Mouse (Mus musculus) G1E (cell line): ENCODE data around the gene Ctsh. TPM values are rescaled to one million over a fixed set of nuclear protein-coding genes. Genes with fewer than 3 reads are reported as not detected.

Source experiments
- ATAC-seq: 2 replicates; pipeline ENCODE4 v1.8.0; 2016; ENCODE audit warnings: mild to moderate bottlenecking; ENCODE audit not compliant: insufficient number of reproducible peaks, poor library complexity, low FRiP score, severe bottlenecking; ENCODE audit errors: extremely low read depth
- DNase-seq: peaks from one replicate; pipeline ENCODE4 v3.0.0; 2012; ENCODE audit warnings: low spot score
- H3K27me3 ChIP-seq: 2 replicates; pipeline ENCODE4 v1.6.1; 2012; ENCODE audit warnings: mild to moderate bottlenecking, low read length, inconsistent platforms; ENCODE audit not compliant: insufficient read depth
- H3K36me3 ChIP-seq: replicated peaks from 2 replicates; pipeline ENCODE3; 2012; ENCODE audit warnings: mild to moderate bottlenecking, inconsistent platforms
- H3K4me1 ChIP-seq: 2 replicates; pipeline ENCODE4 v1.6.1; 2012; ENCODE audit warnings: low read depth, low read length, inconsistent platforms, mixed read lengths; ENCODE audit not compliant: insufficient read depth
- H3K4me3 ChIP-seq: 2 replicates; pipeline ENCODE4 v1.5.1; 2012; ENCODE audit warnings: low read depth, mild to moderate bottlenecking, inconsistent platforms, low read length, moderate library complexity, mixed read lengths
- H3K9me3 ChIP-seq: replicated peaks from 2 replicates; pipeline ENCODE4 v1.6.1; 2012; ENCODE audit warnings: inconsistent platforms
- CTCF ChIP-seq: IDR thresholded peaks from 2 replicates; pipeline ENCODE4 v1.5.1; 2012; ENCODE audit warnings: low read depth, low read length, inconsistent platforms, mixed read lengths
- GATA1 ChIP-seq: IDR thresholded peaks from 2 replicates; pipeline ENCODE4 v1.6.1; 2012; ENCODE audit warnings: borderline replicate concordance, low read length, inconsistent platforms, mixed read lengths
- GATA2 ChIP-seq: IDR thresholded peaks from 2 replicates; pipeline ENCODE4 v1.6.1; 2012; ENCODE audit warnings: low read depth, low read length, inconsistent platforms, borderline replicate concordance
- POLR2AphosphoS5 ChIP-seq: IDR thresholded peaks from 2 replicates; pipeline ENCODE4 v1.6.1; 2012; ENCODE audit warnings: low read depth, low read length, inconsistent platforms; ENCODE audit not compliant: insufficient replicate concordance
- TAL1 ChIP-seq: conservative IDR thresholded peaks from 2 replicates; pipeline ENCODE4 v1.6.1; 2012; ENCODE audit warnings: low read depth, low read length, inconsistent platforms, mixed read lengths
- polyA plus RNA-seq: library from polyadenylated mRNA; stranded (reverse); fragments of >175 nt; gene quantifications from 2 replicates; pipeline ENCODE4 v1.2.3, GENCODE M21; 2012
- total RNA-seq, 2 experiments: library from RNA; stranded (forward) in 1 of 2; stranded (reverse) in 1 of 2; fragments of 200-1000 nt in 1 of 2; fragments of >200 nt in 1 of 2; fragmentation: Nextera tagmentation in 1 of 2; gene quantifications; 2 replicates each; pipeline ENCODE4 v1.2.3; 2014 to 2017

Gene Ctsh
- total and polyA plus RNA-seq, 3 experiments = 0.16 TPM; not detected in 2

GRCm38 (mm10) chr9:90067341-90067740 is 13.4 kb downstream of the Ctsh start:
- TF ChIP-seq GATA2 = no peak
- no peak for TF ChIP-seq CTCF
- no peak for TF ChIP-seq GATA1
- no peak for TF ChIP-seq TAL1
- TF ChIP-seq POLR2AphosphoS5 = no peak
- no peak overlapping the region for H3K4me3 ChIP-seq
- H3K27me3 ChIP-seq = no peaks in the 10 kb centered on the region
- DNase-seq (no peak), ATAC-seq (no peak)
- H3K4me1 ChIP-seq = no peaks in the 10 kb centered on the region
- H3K36me3 ChIP-seq = no peaks in the 10 kb centered on the region
- peaks cover 10% of the 10 kb centered on the region for H3K9me3 ChIP-seq

GRCm38 (mm10) chr9:90068786-90069185 is 14.8 kb downstream of the Ctsh start:
- Histone ChIP-seq H3K4me3 (no peak overlapping the region), H3K4me1 (no peaks in the 10 kb centered on the region), H3K9me3 (peaks cover 7% of the 10 kb centered on the region), H3K27me3 (no peaks in the 10 kb centered on the region), H3K36me3 (no peaks in the 10 kb centered on the region)
- DNase-seq = no peak
- TF ChIP-seq CTCF = no peak
- no peak for TF ChIP-seq GATA1
- no peak for TF ChIP-seq GATA2
- no peak for TF ChIP-seq TAL1
- TF ChIP-seq POLR2AphosphoS5 = no peak
- ATAC-seq = no peak

- no peak for ATAC-seq
- Histone ChIP-seq H3K27me3 (no peaks in the 10 kb centered on the region), H3K4me3 (no peak overlapping the region), H3K4me1 (no peaks in the 10 kb centered on the region), H3K36me3 (no peaks in the 10 kb centered on the region), H3K9me3 (peaks cover 7% of the 10 kb centered on the region)
- DNase-seq = no peak
- TF ChIP-seq GATA2 (no peak), TAL1 (no peak), GATA1 (no peak), POLR2AphosphoS5 (no peak)
Measured at GRCm38 (mm10) chr9:90069485-90069884, 15.5 kb downstream of the Ctsh start.

GRCm38 (mm10) chr9:90070174-90070573 is 16.2 kb downstream of the Ctsh start:
- H3K4me3 ChIP-seq = no peak overlapping the region
- no peaks in the 10 kb centered on the region for H3K36me3 ChIP-seq
- TF ChIP-seq GATA1 (no peak), CTCF (no peak), POLR2AphosphoS5 (no peak), GATA2 (no peak), TAL1 (no peak)
- H3K4me1 ChIP-seq = no peaks in the 10 kb centered on the region
- no peak for ATAC-seq
- no peak for DNase-seq
- H3K9me3 ChIP-seq = peaks cover 6% of the 10 kb centered on the region
- no peaks in the 10 kb centered on the region for H3K27me3 ChIP-seq

- ATAC-seq = no peak
- H3K4me3 ChIP-seq = no peak overlapping the region
Measured at GRCm38 (mm10) chr9:90075336-90075735, 21.4 kb downstream of the Ctsh start.

GRCm38 (mm10) chr9:90076131-90076530 is 22.2 kb downstream of the Ctsh start:
- H3K4me3 ChIP-seq = no peak overlapping the region
- no peaks in the 10 kb centered on the region for H3K27me3 ChIP-seq
- H3K9me3 ChIP-seq = no peaks in the 10 kb centered on the region
- no peak for TF ChIP-seq TAL1
- TF ChIP-seq GATA1 = no peak
- TF ChIP-seq CTCF = no peak
- TF ChIP-seq GATA2 = no peak
- no peak for TF ChIP-seq POLR2AphosphoS5
- ATAC-seq (no peak), DNase-seq (no peak)
- H3K4me1 ChIP-seq = no peaks in the 10 kb centered on the region
- H3K36me3 ChIP-seq = no peaks in the 10 kb centered on the region

More at GRCm38 (mm10) chr9:90075336-90075735, 21.4 kb downstream of the Ctsh start:
- no peak for DNase-seq
- Histone ChIP-seq H3K36me3 (no peaks in the 10 kb centered on the region), H3K27me3 (no peaks in the 10 kb centered on the region), H3K9me3 (no peaks in the 10 kb centered on the region), H3K4me1 (no peaks in the 10 kb centered on the region)
- TF ChIP-seq CTCF (no peak), POLR2AphosphoS5 (no peak), TAL1 (no peak), GATA1 (no peak), GATA2 (no peak)
